Mouse (Mus musculus) MEL (cell line): ENCODE results near the gene Ccdc57. TPM values are rescaled to one million over a fixed set of nuclear protein-coding genes. Genes with fewer than 3 reads are reported as not detected.

Experiments
- DNase-seq: peaks from one replicate; pipeline ENCODE4 v3.0.0; 2011; ENCODE audit warnings: low read depth, low spot score
- H3K27ac ChIP-seq: 2 replicates; pipeline ENCODE4 v1.5.1; 2012; ENCODE audit warnings: low read depth, mild to moderate bottlenecking, control low read depth, low read length, moderate library complexity; ENCODE audit not compliant: control insufficient read depth
- H3K27me3 ChIP-seq, 2 experiments: fragments of 150-350 bp in 1 of 2; sonication (generic) in 1 of 2; 2 replicates each; pipeline ENCODE4 v1.6.1; 2012; ENCODE audit warnings: low read length in 2 of 2, mild to moderate bottlenecking in 2 of 2, improper control_type of control experiment in 1 of 2, moderate library complexity in 1 of 2; ENCODE audit not compliant: insufficient read depth in 2 of 2, control insufficient read depth in 1 of 2
- H3K36me3 ChIP-seq, 2 experiments: 2 replicates each; pipeline ENCODE4 v1.6.1; 2012 to 2014; ENCODE audit warnings: low read length in 2 of 2, improper control_type of control experiment in 1 of 2, inconsistent platforms in 1 of 2, mild to moderate bottlenecking in 1 of 2; ENCODE audit not compliant: insufficient read depth in 2 of 2, control insufficient read depth in 1 of 2
- H3K4me1 ChIP-seq, 2 experiments: fragments of 150-350 bp in 1 of 2; sonication (generic) in 1 of 2; 2 replicates each; pipeline ENCODE4 v1.6.1; 2012; ENCODE audit warnings: low read length in 2 of 2, improper control_type of control experiment in 1 of 2, mild to moderate bottlenecking in 1 of 2; ENCODE audit not compliant: insufficient read depth in 2 of 2, control insufficient read depth in 1 of 2
- H3K4me3 ChIP-seq, 2 experiments: fragments of 150-350 bp in 1 of 2; sonication (generic) in 1 of 2; 2 replicates each; pipeline ENCODE4 v1.5.1; 2012; ENCODE audit warnings: low read depth in 2 of 2, low read length in 2 of 2, mild to moderate bottlenecking in 2 of 2, moderate library complexity in 2 of 2, control low read depth in 1 of 2, improper control_type of control experiment in 1 of 2; ENCODE audit not compliant: control insufficient read depth in 1 of 2, insufficient read depth in 1 of 2
- H3K79me2 ChIP-seq: 2 replicates; pipeline ENCODE4 v1.6.1; 2012; ENCODE audit warnings: mild to moderate bottlenecking, low read length, moderate library complexity; ENCODE audit not compliant: control insufficient read depth, poor library complexity, insufficient read depth
- H3K9ac ChIP-seq: 2 replicates; pipeline ENCODE4 v1.6.1; 2012; ENCODE audit warnings: low read depth, mild to moderate bottlenecking, control low read depth, low read length, moderate library complexity; ENCODE audit not compliant: control insufficient read depth, poor library complexity, severe bottlenecking
- H3K9me3 ChIP-seq: fragments of 150-350 bp; sonication (generic); replicated peaks from 2 replicates; pipeline ENCODE4 v1.6.1; 2012; ENCODE audit warnings: mild to moderate bottlenecking, low read length, improper control_type of control experiment, moderate library complexity; ENCODE audit not compliant: insufficient read depth
- BHLHE40 ChIP-seq: IDR thresholded peaks from 2 replicates; pipeline ENCODE4 v1.6.1; 2012; ENCODE audit warnings: low read depth, mild to moderate bottlenecking, inconsistent platforms, low read length, improper control_type of control experiment, borderline replicate concordance
- CHD1 ChIP-seq: IDR thresholded peaks from 2 replicates; pipeline ENCODE4 v1.6.1; 2012; ENCODE audit warnings: low read depth, mild to moderate bottlenecking, inconsistent platforms, low read length, improper control_type of control experiment
- CHD2 ChIP-seq: IDR thresholded peaks from 2 replicates; pipeline ENCODE4 v1.6.1; 2011; ENCODE audit warnings: low read length, improper control_type of control experiment
- CTCF ChIP-seq, 3 experiments: IDR thresholded peaks in 2 of 3; conservative IDR thresholded peaks in 1 of 3; 2 replicates each; pipeline ENCODE4 v1.5.1; 2011 to 2012; ENCODE audit warnings: low read length in 3 of 3, low read depth in 2 of 3, mild to moderate bottlenecking in 2 of 3, improper control_type of control experiment in 1 of 3, inconsistent platforms in 1 of 3, mixed read lengths in 1 of 3, moderate library complexity in 1 of 3; ENCODE audit not compliant: control insufficient read depth in 1 of 3, insufficient read depth in 1 of 3, poor library complexity in 1 of 3, severe bottlenecking in 1 of 3
- E2F4 ChIP-seq: IDR thresholded peaks from 2 replicates; pipeline ENCODE4 v1.6.1; 2011; ENCODE audit warnings: low read depth, low read length, improper control_type of control experiment, borderline replicate concordance
- ELF1 ChIP-seq: IDR thresholded peaks from 2 replicates; pipeline ENCODE4 v1.6.1; 2014; ENCODE audit warnings: low read depth, mild to moderate bottlenecking, inconsistent platforms, low read length, improper control_type of control experiment, moderate library complexity
- EP300 ChIP-seq, 2 experiments: IDR thresholded peaks; 2 replicates each; pipeline ENCODE4 v1.6.1; 2011; ENCODE audit warnings: improper control_type of control experiment in 2 of 2, low read length in 2 of 2, low read depth in 1 of 2, mild to moderate bottlenecking in 1 of 2
- ETS1 ChIP-seq: IDR thresholded peaks from 2 replicates; pipeline ENCODE4 v1.6.1; 2012; ENCODE audit warnings: low read depth, mild to moderate bottlenecking, inconsistent platforms, low read length, improper control_type of control experiment, moderate library complexity
- GATA1 ChIP-seq: IDR thresholded peaks from 2 replicates; pipeline ENCODE4 v1.6.1; 2011; ENCODE audit warnings: low read depth, low read length, improper control_type of control experiment
- HCFC1 ChIP-seq: IDR thresholded peaks from 2 replicates; pipeline ENCODE4 v1.6.1; 2012; ENCODE audit warnings: low read depth, mild to moderate bottlenecking, inconsistent platforms, low read length, improper control_type of control experiment, moderate library complexity
- JUND ChIP-seq: IDR thresholded peaks from 2 replicates; pipeline ENCODE4 v1.6.1; 2011; ENCODE audit warnings: low read depth, mild to moderate bottlenecking, improper control_type of control experiment, low read length
- KAT2A ChIP-seq: conservative IDR thresholded peaks from 2 replicates; pipeline ENCODE4 v1.6.1; 2012; ENCODE audit warnings: low read depth, low read length, improper control_type of control experiment, inconsistent platforms
- MAFK ChIP-seq: IDR thresholded peaks from 2 replicates; pipeline ENCODE4 v1.6.1; 2011; ENCODE audit warnings: low read depth, mild to moderate bottlenecking, low read length, improper control_type of control experiment, borderline replicate concordance
- MAX ChIP-seq: IDR thresholded peaks from 2 replicates; pipeline ENCODE4 v1.6.1; 2011; ENCODE audit warnings: low read length, improper control_type of control experiment
- MAZ ChIP-seq: IDR thresholded peaks from 2 replicates; pipeline ENCODE4 v1.6.1; 2012; ENCODE audit warnings: low read depth, mild to moderate bottlenecking, inconsistent platforms, low read length, improper control_type of control experiment
- MXI1 ChIP-seq: IDR thresholded peaks from 2 replicates; pipeline ENCODE4 v1.6.1; 2011; ENCODE audit warnings: mild to moderate bottlenecking, low read depth, low read length, improper control_type of control experiment
- MYB ChIP-seq: IDR thresholded peaks from 2 replicates; pipeline ENCODE4 v1.6.1; 2011; ENCODE audit warnings: mild to moderate bottlenecking, low read depth, low read length, improper control_type of control experiment
- MYC ChIP-seq: IDR thresholded peaks from 2 replicates; pipeline ENCODE4 v1.6.1; 2011; ENCODE audit warnings: low read depth, mild to moderate bottlenecking, low read length, improper control_type of control experiment, moderate library complexity
- NRF1 ChIP-seq: IDR thresholded peaks from 2 replicates; pipeline ENCODE4 v1.6.1; 2014; ENCODE audit warnings: low read depth, mild to moderate bottlenecking, inconsistent platforms, low read length, improper control_type of control experiment, moderate library complexity; ENCODE audit not compliant: poor library complexity, insufficient read depth, severe bottlenecking
- POLR2A ChIP-seq, 2 experiments: IDR thresholded peaks; 2 replicates each; pipeline ENCODE4 v1.6.1; 2011 to 2012; ENCODE audit warnings: low read length in 2 of 2, mild to moderate bottlenecking in 2 of 2, control low read depth in 1 of 2, improper control_type of control experiment in 1 of 2, low read depth in 1 of 2, moderate library complexity in 1 of 2; ENCODE audit not compliant: control insufficient read depth in 1 of 2, insufficient read depth in 1 of 2, poor library complexity in 1 of 2
- POLR2AphosphoS2 ChIP-seq: IDR thresholded peaks from 2 replicates; pipeline ENCODE4 v1.6.1; 2011; ENCODE audit warnings: low read length, improper control_type of control experiment
- POLR2AphosphoS5 ChIP-seq: IDR thresholded peaks from 2 replicates; pipeline ENCODE4 v1.6.1; 2012; ENCODE audit warnings: low read depth, borderline replicate concordance, mild to moderate bottlenecking, inconsistent platforms, low read length, moderate library complexity, mixed read lengths
- RCOR1 ChIP-seq: IDR thresholded peaks from 2 replicates; pipeline ENCODE4 v1.6.1; 2012; ENCODE audit warnings: low read depth, mild to moderate bottlenecking, inconsistent platforms, low read length, improper control_type of control experiment
- SIN3A ChIP-seq: IDR thresholded peaks from 2 replicates; pipeline ENCODE4 v1.6.1; 2012; ENCODE audit warnings: low read length, improper control_type of control experiment, inconsistent platforms
- SMC3 ChIP-seq: IDR thresholded peaks from 2 replicates; pipeline ENCODE4 v1.6.1; 2011; ENCODE audit warnings: low read depth, low read length, improper control_type of control experiment
- TAL1 ChIP-seq: IDR thresholded peaks from 2 replicates; pipeline ENCODE4 v1.6.1; 2012; ENCODE audit warnings: mild to moderate bottlenecking, inconsistent platforms, low read length, moderate library complexity, mixed read lengths
- TCF12 ChIP-seq: IDR thresholded peaks from 2 replicates; pipeline ENCODE4 v1.6.1; 2014; ENCODE audit warnings: low read depth, mild to moderate bottlenecking, inconsistent platforms, low read length, improper control_type of control experiment, moderate library complexity
- UBTF ChIP-seq: IDR thresholded peaks from 2 replicates; pipeline ENCODE4 v1.6.1; 2012; ENCODE audit warnings: low read depth, mild to moderate bottlenecking, inconsistent platforms, low read length, improper control_type of control experiment, moderate library complexity, borderline replicate concordance; ENCODE audit not compliant: insufficient read depth
- USF1 ChIP-seq: IDR thresholded peaks from 2 replicates; pipeline ENCODE4 v1.6.1; 2014; ENCODE audit warnings: low read depth, mild to moderate bottlenecking, inconsistent platforms, low read length, improper control_type of control experiment, moderate library complexity
- USF2 ChIP-seq, 2 experiments: IDR thresholded peaks; 2 replicates each; pipeline ENCODE4 v1.6.1; 2011 to 2012; ENCODE audit warnings: improper control_type of control experiment in 2 of 2, low read length in 2 of 2, borderline replicate concordance in 1 of 2, inconsistent platforms in 1 of 2, low read depth in 1 of 2, mild to moderate bottlenecking in 1 of 2; ENCODE audit not compliant: insufficient read depth in 1 of 2
- ZC3H11A ChIP-seq: IDR thresholded peaks from 2 replicates; pipeline ENCODE4 v1.6.1; 2012; ENCODE audit warnings: low read depth, mild to moderate bottlenecking, inconsistent platforms, low read length, improper control_type of control experiment
- ZKSCAN1 ChIP-seq: IDR thresholded peaks from 2 replicates; pipeline ENCODE4 v1.6.1; 2012; ENCODE audit warnings: low read depth, mild to moderate bottlenecking, inconsistent platforms, low read length, improper control_type of control experiment, moderate library complexity
- ZMIZ1 ChIP-seq: IDR thresholded peaks from 2 replicates; pipeline ENCODE4 v1.6.1; 2012; ENCODE audit warnings: low read depth, mild to moderate bottlenecking, inconsistent platforms, low read length, improper control_type of control experiment, moderate library complexity
- ZNF384 ChIP-seq: IDR thresholded peaks from 2 replicates; pipeline ENCODE4 v1.6.1; 2012; ENCODE audit warnings: low read depth, mild to moderate bottlenecking, inconsistent platforms, low read length, improper control_type of control experiment
- polyA plus RNA-seq, 2 experiments: library from polyadenylated mRNA; stranded (reverse) in 1 of 2; unstranded in 1 of 2; fragments of >175 nt in 1 of 2; fragments of >200 nt in 1 of 2; gene quantifications; 2 replicates each; pipeline versions ENCODE4 v1.2.1 to v1.2.4; 2012; ENCODE audit warnings: low replicate concordance in 2 of 2, low read depth in 1 of 2; ENCODE audit not compliant: insufficient read length in 2 of 2, insufficient read depth in 1 of 2, missing spikeins in 1 of 2
- total RNA-seq: library from RNA; depleted of rRNA; stranded (reverse); fragments of 300-350 nt; gene quantifications from 2 replicates; pipeline ENCODE4 v1.2.3, GENCODE M21; 2012

Ccdc57 gene
- total and polyA plus RNA-seq, 3 experiments: 5.3 to 7.4 TPM; not detected in 1

- Histone ChIP-seq H3K36me3 (peaks cover 9 to 18% of the 10 kb centered on the region in 2 experiments), H3K9ac (peak overlapping the region; percentile 89), H3K27ac (peak overlapping the region; percentile 70), H3K4me3 (peak overlapping the region; percentile 76 to 78), H3K27me3 (no peaks in the 10 kb centered on the region), H3K4me1 (peaks cover 4 to 24% of the 10 kb centered on the region in 2 experiments), H3K9me3 (no peaks in the 10 kb centered on the region), H3K79me2 (peaks cover 58% of the 10 kb centered on the region)
- peak; percentile 99 for DNase-seq
- peak; percentile 5; the same call in 1 of the 2 replicates for TF ChIP-seq ELF1
- 0 out of 2 replicates have a peak, but pooled peaks have one; percentile 14 for TF ChIP-seq MAFK
- TF ChIP-seq MXI1: peak; percentile 100
- TF ChIP-seq EP300 (IDR thresholded peaks at IDR 0.05; ENCODE audit: low read depth in 1 of 2, low read length in 2 of 2): peak; percentile 25 to 27; a peak in 3 of 4 replicates
- no peak; the same call in 1 of the 2 replicates for TF ChIP-seq ETS1
- no peak for TF ChIP-seq JUND
- no peak; the same call in 1 of the 2 replicates for TF ChIP-seq CHD1
- no peak for TF ChIP-seq GATA1
- TF ChIP-seq ZKSCAN1: 0 out of 2 replicates have a peak, but pooled peaks have one; percentile 16
- TF ChIP-seq CTCF (IDR thresholded peaks at IDR 0.05 in 2 of 3, conservative IDR thresholded peaks at IDR 0.05 in 1 of 3; ENCODE audit: control insufficient read depth in 1 of 3, insufficient read depth in 1 of 3, low read depth in 2 of 3, low read length in 3 of 3, poor library complexity in 1 of 3, severe bottlenecking in 1 of 3): no peak; a peak in 1 of 6 replicates
- TF ChIP-seq RCOR1: no peak
- no peak for TF ChIP-seq NRF1
- peak; percentile 29; the same call in 1 of the 2 replicates for TF ChIP-seq SMC3
- peak; percentile 54; the same call in 1 of the 2 replicates for TF ChIP-seq MAZ
- no peak; the same call in 1 of the 2 replicates for TF ChIP-seq SIN3A
- no peak for TF ChIP-seq MYB
- 0 out of 2 replicates have a peak, but pooled peaks have one; percentile 94 for TF ChIP-seq UBTF
- TF ChIP-seq ZNF384: no peak
- peak; percentile 81; the same call in 1 of the 2 replicates for TF ChIP-seq E2F4
- TF ChIP-seq TAL1: no peak
- no peak; a peak in 1 of 4 replicates for TF ChIP-seq USF2 (IDR thresholded peaks at IDR 0.05; ENCODE audit: borderline replicate concordance in 1 of 2, insufficient read depth in 1 of 2, low read depth in 1 of 2, low read length in 2 of 2)
- TF ChIP-seq USF1: peak; percentile 32; the same call in 1 of the 2 replicates
- peak; percentile 59; the same call in 1 of the 2 replicates for TF ChIP-seq MYC
- TF ChIP-seq CHD2: no peak
- no peak; the same call in 1 of the 2 replicates for TF ChIP-seq POLR2AphosphoS5
- TF ChIP-seq BHLHE40: peak; percentile 29; the same call in 1 of the 2 replicates
- no peak; the same call in 1 of the 2 replicates for TF ChIP-seq KAT2A
- peak; percentile 33; the same call in 1 of the 2 replicates for TF ChIP-seq TCF12
- peak; percentile 68 for TF ChIP-seq HCFC1
- TF ChIP-seq MAX: peak; percentile 64
- TF ChIP-seq ZMIZ1: peak; percentile 95
- TF ChIP-seq ZC3H11A: 0 out of 2 replicates have a peak, but pooled peaks have one; percentile 13
- TF ChIP-seq POLR2AphosphoS2: peak; percentile 79
- TF ChIP-seq POLR2A (IDR thresholded peaks at IDR 0.05; ENCODE audit: control insufficient read depth in 1 of 2, insufficient read depth in 1 of 2, low read depth in 1 of 2, low read length in 2 of 2, poor library complexity in 1 of 2): peak in 1 of 2 experiments; percentile 78; a peak in 2 of 4 replicates
Measured at GRCm38 (mm10) chr11:120950281-120951202, 17.9 kb upstream of the Ccdc57 start.
